10 mouse cellular contexts compared by ENCODE assay signal in genomic region chr11:8245408-8246003, GRCm38 (mm10).
A peak's percentile ranks its signal among the peaks of the same experiment; 100 is the strongest.
DNase-seq lines count a peak whose midpoint lies in the region; ATAC-seq and TF ChIP-seq lines count a peak whose summit lies in the region.
"Had no signal": no experiment of that assay in that cellular context is flagged by ENCODE, and none has a peak within 500 bp of the region (broad histone marks: within the 10 kb centered on the region; RNA-seq: fewer than 3 reads in every experiment).

No protein-coding gene starts in this region.

- H3K36me3 ChIP-seq in E14TG2a.4 (ENCODE audit: insufficient read depth, low read length), result no peaks in the 10 kb centered on the region
- no peaks in the 10 kb centered on the region for H3K36me3 ChIP-seq in hindbrain, embryonic 16.5 days (ENCODE audit: control insufficient read depth, insufficient read depth, low read length)
- H3K36me3 ChIP-seq: liver, embryonic 15.5 days had no signal

- ATAC-seq in hindbrain, embryonic 16.5 days, result 0 out of 2 replicates have a peak, but pooled peaks have one; percentile 56
- ATAC-seq in megakaryocyte-erythroid progenitor cell, adult 5-6 weeks (replicated peaks; ENCODE audit: low FRiP score, low TSS enrichment, poor library complexity, severe bottlenecking), result no peak

- 0 out of 2 replicates have a peak, but pooled peaks cover 6% of the 10 kb centered on the region for H3K27me3 ChIP-seq in E14TG2a.4 (ENCODE audit: insufficient read depth, low read length)
- no peaks in the 10 kb centered on the region for H3K27me3 ChIP-seq in hindbrain, embryonic 16.5 days (replicated peaks; ENCODE audit: control insufficient read depth, insufficient read depth, low read length)
- H3K27me3 ChIP-seq: liver, embryonic 15.5 days had no signal

- H3K4me1 ChIP-seq in E14TG2a.4 (replicated peaks; ENCODE audit: low read depth, low read length), result no peaks in the 10 kb centered on the region
- no peaks in the 10 kb centered on the region for H3K4me1 ChIP-seq in hindbrain, embryonic 16.5 days (ENCODE audit: control insufficient read depth, insufficient read depth, low read depth, low read length)
- H3K4me1 ChIP-seq: liver, embryonic 15.5 days had no signal

- WGBS in hindbrain, embryonic 16.5 days, result 36% methylated on average over 3 of the region's 3 CpGs

- H3K9ac ChIP-seq in hindbrain, embryonic 16.5 days (ENCODE audit: low read depth, low read length), result no peak overlapping the region
- H3K9ac ChIP-seq: liver, embryonic 15.5 days had no signal

- peak; percentile 15 for DNase-seq in kidney, postnatal 10 days
- no peak for DNase-seq in kidney, adult 18-20 months
- DNase-seq in WW6 (ENCODE audit: low read depth, low spot score), result peak; percentile 18
- no peak for DNase-seq in frontal cortex, postnatal 25 days (ENCODE audit: low spot score in 2 of 2)
- DNase-seq in left cerebral cortex, adult 8-10 months (ENCODE audit: low spot score in 2 of 2), result no peak
- DNase-seq: adrenal gland, adult 8-10 months had no signal

- H3K4me2 ChIP-seq in hindbrain, embryonic 16.5 days (ENCODE audit: low read length), result no peak overlapping the region
- H3K4me2 ChIP-seq: liver, embryonic 15.5 days had no signal

- H3K9me3 ChIP-seq in E14TG2a.4 (ENCODE audit: low read length), result no peaks in the 10 kb centered on the region
- H3K9me3 ChIP-seq in hindbrain, embryonic 16.5 days (ENCODE audit: control insufficient read depth, low read length), result no peaks in the 10 kb centered on the region
- H3K9me3 ChIP-seq: liver, embryonic 15.5 days had no signal

- no peak overlapping the region for H3K27ac ChIP-seq in hindbrain, embryonic 16.5 days (ENCODE audit: low read depth, low read length)
- H3K27ac ChIP-seq: liver, embryonic 15.5 days had no signal

- H3K4me3 ChIP-seq in E14TG2a.4 (replicated peaks; ENCODE audit: low read length), result no peak overlapping the region
- H3K4me3 ChIP-seq in hindbrain, embryonic 16.5 days (ENCODE audit: low read length), result no peak overlapping the region
- H3K4me3 ChIP-seq: liver, embryonic 15.5 days had no signal

- peak; percentile 67 for TF ChIP-seq CTCF in E14TG2a.4 (conservative IDR thresholded peaks at IDR 0.05; ENCODE audit: low read length)

Comparison
In these comparisons a context has a peak if more than half of its experiments do, and no peak if none do; other contexts are left out.
1. DNase-seq: peak in kidney, postnatal 10 days (single experiment) and WW6 (single experiment); none in kidney, adult 18-20 months (single experiment), frontal cortex, postnatal 25 days (0 of 2) and left cerebral cortex, adult 8-10 months (0 of 2).